Mouse (Mus musculus): ENCODE results near the gene Cybc1. TPM values are rescaled to one million over a fixed set of nuclear protein-coding genes. Genes with fewer than 3 reads are reported as not detected.
A peak's percentile ranks its signal among the peaks of the same experiment; 100 is the strongest.

Cybc1 gene
- 22.6 and 23.3 TPM in 2 replicates for polyA plus RNA-seq (2016; fragmentation: Nextera tagmentation; extraction: Ambion mirVana)

- WGBS = 0% methylated on average over 23 of the region's 23 CpGs
- ATAC-seq (ENCODE audit: insufficient number of reproducible peaks, low FRiP score) = peak; percentile 86
- H3K27me3 ChIP-seq (replicated peaks) = no peaks in the 10 kb centered on the region
- no peaks in the 10 kb centered on the region for H3K9me3 ChIP-seq (replicated peaks)
- H3K4me3 ChIP-seq = peak within 1 kb of the TSS; percentile 95
- peak within 1 kb of the TSS; percentile 80 for H3K4me2 ChIP-seq
- H3K27ac ChIP-seq (ENCODE audit: poor library complexity, severe bottlenecking) = peak within 1 kb of the TSS; percentile 84
- H3K4me1 ChIP-seq (replicated peaks) = peaks cover 35% of the 10 kb centered on the region
- peak within 1 kb of the TSS; percentile 87 for H3K9ac ChIP-seq
- peaks cover 34% of the 10 kb centered on the region for H3K36me3 ChIP-seq
These were observed at the start of gene Cybc1 for GRCm38 (mm10) chr11:121229018-121229439. Cybc1 (minus strand) TSS chr11:121229322.

DNA sequence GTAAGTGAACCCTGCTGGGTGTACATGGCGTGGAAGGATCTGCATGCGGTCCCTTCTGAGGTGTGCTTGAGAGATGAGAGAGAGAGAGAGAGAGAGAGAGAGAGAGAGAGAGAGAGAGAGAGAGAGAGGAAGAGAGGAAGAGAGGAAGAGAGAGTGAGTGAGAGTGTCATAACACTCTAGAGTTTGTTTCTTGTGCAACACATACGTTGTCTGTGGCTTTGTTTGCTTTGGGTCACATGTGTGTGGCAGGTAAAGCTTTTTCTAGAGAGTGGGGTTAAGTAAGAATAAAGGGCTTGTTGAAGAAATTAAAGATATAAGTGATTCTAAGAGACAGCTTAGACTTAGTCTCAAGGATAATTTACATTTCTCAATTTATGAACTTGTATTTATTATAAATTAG is 48.9 kb upstream of the Cybc1 start:
- Histone ChIP-seq H3K27ac (ENCODE audit: poor library complexity, severe bottlenecking) (no peak overlapping the region), H3K4me3 (no peak overlapping the region), H3K9me3 (replicated peaks) (no peaks in the 10 kb centered on the region), H3K4me2 (no peak overlapping the region), H3K4me1 (replicated peaks) (peaks cover 41% of the 10 kb centered on the region), H3K9ac (no peak overlapping the region), H3K27me3 (replicated peaks) (no peaks in the 10 kb centered on the region), H3K36me3 (peaks cover 20% of the 10 kb centered on the region)
- no peak for ATAC-seq (ENCODE audit: insufficient number of reproducible peaks, low FRiP score)
- WGBS = 93% methylated on average over 3 of the region's 3 CpGs

DNA sequence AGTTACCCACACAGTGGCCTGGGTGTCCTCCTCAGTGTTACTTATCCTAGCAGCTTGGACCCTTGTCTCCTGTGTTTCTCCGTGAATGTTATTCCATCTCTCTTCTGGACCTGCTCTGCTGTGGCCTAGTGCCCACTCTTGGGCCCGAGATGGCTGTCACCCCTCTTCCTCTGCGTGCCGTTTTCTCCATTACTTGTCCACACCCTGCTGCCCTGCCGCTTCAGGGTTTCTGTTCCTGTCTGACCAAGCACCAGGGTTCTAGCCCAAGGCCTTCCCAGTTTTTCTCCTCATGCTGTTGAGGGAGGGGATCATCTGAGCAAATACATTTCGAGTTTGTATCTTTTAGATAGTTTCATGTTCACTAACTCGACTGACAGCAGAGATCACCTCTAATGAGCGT is 48.4 kb upstream of the Cybc1 start:
- H3K4me3 ChIP-seq = no peak overlapping the region
- H3K4me1 ChIP-seq (replicated peaks) = peaks cover 36% of the 10 kb centered on the region
- no peak overlapping the region for H3K4me2 ChIP-seq
- H3K9ac ChIP-seq = no peak overlapping the region
- H3K36me3 ChIP-seq = peaks cover 24% of the 10 kb centered on the region
- no peaks in the 10 kb centered on the region for H3K9me3 ChIP-seq (replicated peaks)
- no peak overlapping the region for H3K27ac ChIP-seq (ENCODE audit: poor library complexity, severe bottlenecking)
- no peak for ATAC-seq (ENCODE audit: insufficient number of reproducible peaks, low FRiP score)
- H3K27me3 ChIP-seq (replicated peaks) = no peaks in the 10 kb centered on the region
- WGBS = 83% methylated on average over 8 of the region's 8 CpGs

DNA sequence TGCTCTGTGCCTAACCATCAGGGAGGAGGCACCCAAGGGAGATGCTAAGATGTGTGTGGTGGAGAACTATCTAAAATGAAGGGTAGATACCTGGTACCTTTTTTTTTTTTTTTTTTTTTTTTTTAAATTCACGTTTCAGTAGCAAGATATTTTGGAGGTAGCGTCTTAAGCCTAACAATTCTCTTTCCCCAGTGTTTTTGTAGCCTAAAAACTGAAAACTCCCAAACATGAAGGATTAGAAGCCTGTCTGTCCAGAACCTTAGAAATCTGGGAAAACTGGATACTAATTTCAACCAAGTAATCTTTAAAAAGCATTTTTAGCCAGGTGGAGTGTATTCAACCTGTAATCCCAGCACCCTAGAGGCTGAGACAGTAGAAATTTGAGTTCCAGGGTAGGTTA is 32.0 kb upstream of the Cybc1 start:
- H3K27ac ChIP-seq (ENCODE audit: poor library complexity, severe bottlenecking) = no peak overlapping the region
- WGBS = 51% methylated on average over 2 of the region's 2 CpGs
- peak overlapping the region; percentile 98 for H3K9ac ChIP-seq

DNA sequence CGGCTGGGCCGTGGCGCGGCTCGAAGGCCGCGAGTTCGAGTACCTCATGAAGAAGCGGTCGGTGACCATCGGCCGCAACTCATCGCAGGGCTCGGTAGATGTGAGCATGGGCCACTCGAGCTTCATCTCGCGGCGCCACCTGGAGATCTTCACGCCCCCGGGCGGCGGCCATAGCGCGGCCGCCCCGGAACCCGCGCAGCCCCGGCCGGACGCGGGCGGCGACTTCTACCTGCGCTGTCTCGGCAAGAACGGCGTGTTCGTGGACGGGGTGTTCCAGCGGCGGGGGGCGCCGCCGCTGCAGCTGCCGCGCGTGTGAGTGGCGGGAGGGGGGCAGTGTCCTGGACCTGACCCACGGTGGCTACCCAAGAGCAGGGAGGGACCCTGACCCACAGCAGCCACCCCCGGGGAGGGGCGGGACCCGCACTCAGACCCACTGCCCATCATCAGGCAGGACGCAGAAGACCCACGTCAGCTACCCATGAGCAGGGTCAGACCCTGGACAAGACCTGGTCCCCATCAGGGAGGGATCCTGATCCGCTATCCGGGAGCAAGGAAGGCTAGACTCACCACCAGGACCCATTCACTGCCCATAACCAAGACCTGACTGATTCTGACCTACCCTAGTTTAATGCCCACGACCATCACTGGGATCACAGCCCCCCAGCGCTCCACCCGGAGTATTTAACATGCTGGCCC is 31.2 kb upstream of the Cybc1 start:
- peak; percentile 17 for ATAC-seq (ENCODE audit: insufficient number of reproducible peaks, low FRiP score)

More for the DNA sequence above, 32.0 kb upstream of the Cybc1 start:
- H3K9me3 ChIP-seq (replicated peaks) = no peaks in the 10 kb centered on the region
- no peaks in the 10 kb centered on the region for H3K27me3 ChIP-seq (replicated peaks)
- peaks cover 15% of the 10 kb centered on the region; the same call in 1 of the 2 replicates for H3K4me1 ChIP-seq (replicated peaks)
- H3K36me3 ChIP-seq = peaks cover 42% of the 10 kb centered on the region
- no peak for ATAC-seq (ENCODE audit: insufficient number of reproducible peaks, low FRiP score)
- H3K4me3 ChIP-seq = peak overlapping the region; percentile 90
- H3K4me2 ChIP-seq = peak overlapping the region; percentile 95

GRCm38 (mm10) chr11:121259160-121260100 is 30.3 kb upstream of the Cybc1 start, which contains the start of gene Foxk2:
Foxk2 (plus strand) TSS chr11:121259990.
- Histone ChIP-seq H3K4me3 (peak within 1 kb of the TSS; percentile 90), H3K27me3 (replicated peaks) (no peaks in the 10 kb centered on the region), H3K36me3 (peaks cover 49% of the 10 kb centered on the region), H3K9ac (peak within 1 kb of the TSS; percentile 98), H3K4me1 (replicated peaks) (peaks cover 15% of the 10 kb centered on the region; the same call in 1 of the 2 replicates), H3K27ac (ENCODE audit: poor library complexity, severe bottlenecking) (peak within 1 kb of the TSS; percentile 81), H3K9me3 (replicated peaks) (no peaks in the 10 kb centered on the region), H3K4me2 (peak within 1 kb of the TSS; percentile 95)
- WGBS = 2% methylated on average over 86 of the region's 91 CpGs
- ATAC-seq (ENCODE audit: insufficient number of reproducible peaks, low FRiP score) = peak; percentile 99

More for the DNA sequence above, 31.2 kb upstream of the Cybc1 start:
- H3K36me3 ChIP-seq = peaks cover 49% of the 10 kb centered on the region
- H3K27ac ChIP-seq (ENCODE audit: poor library complexity, severe bottlenecking) = peak overlapping the region; percentile 73
- peak overlapping the region; percentile 98 for H3K9ac ChIP-seq
- H3K9me3 ChIP-seq (replicated peaks) = no peaks in the 10 kb centered on the region
- H3K27me3 ChIP-seq (replicated peaks) = no peaks in the 10 kb centered on the region
- peak overlapping the region; percentile 90 for H3K4me3 ChIP-seq
- H3K4me1 ChIP-seq (replicated peaks) = peaks cover 15% of the 10 kb centered on the region; the same call in 1 of the 2 replicates
- H3K4me2 ChIP-seq = peak overlapping the region; percentile 95
- WGBS = 2% methylated on average over 57 of the region's 60 CpGs

GRCm38 (mm10) chr11:121250196-121250595 is 21.1 kb upstream of the Cybc1 start:
- Histone ChIP-seq H3K27ac (ENCODE audit: poor library complexity, severe bottlenecking) (no peak overlapping the region), H3K4me1 (replicated peaks) (no peaks in the 10 kb centered on the region), H3K4me2 (no peak overlapping the region), H3K4me3 (no peak overlapping the region), H3K9me3 (replicated peaks) (no peaks in the 10 kb centered on the region), H3K9ac (no peak overlapping the region), H3K27me3 (replicated peaks) (no peaks in the 10 kb centered on the region), H3K36me3 (peaks cover 95% of the 10 kb centered on the region)
- no peak for ATAC-seq (ENCODE audit: insufficient number of reproducible peaks, low FRiP score)
- WGBS = 82% methylated on average over 8 of the region's 8 CpGs

DNA sequence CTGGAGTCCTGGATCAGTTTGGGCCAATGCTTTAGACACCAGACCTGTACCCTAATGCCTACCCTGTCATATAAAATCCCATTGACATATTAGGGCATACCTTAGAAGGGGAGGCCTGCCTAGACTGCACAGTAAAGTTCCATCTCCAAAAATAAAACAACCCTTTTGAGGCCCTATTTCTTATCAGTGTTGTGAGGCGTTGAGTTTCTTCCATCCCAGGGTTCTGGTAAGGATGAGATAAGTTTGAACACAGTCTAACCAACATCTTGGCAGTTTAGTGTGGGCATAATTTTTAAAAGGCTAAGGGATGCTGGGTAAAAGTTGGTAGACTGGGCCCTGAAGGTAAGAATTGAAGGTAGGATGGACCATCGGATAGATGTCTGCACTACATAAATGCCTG is 10.5 kb upstream of the Cybc1 start:
- Histone ChIP-seq H3K4me3 (peak overlapping the region; percentile 36; the same call in 1 of the 2 replicates), H3K36me3 (peaks cover 48% of the 10 kb centered on the region)
- 54% methylated on average over 2 of the region's 2 CpGs for WGBS

GRCm38 (mm10) chr11:121237345-121238128 is 8.4 kb upstream of the Cybc1 start:
- Histone ChIP-seq H3K27ac (ENCODE audit: poor library complexity, severe bottlenecking) (peak overlapping the region; percentile 94), H3K27me3 (replicated peaks) (no peaks in the 10 kb centered on the region), H3K4me3 (peak overlapping the region; percentile 65), H3K36me3 (peaks cover 29% of the 10 kb centered on the region), H3K4me2 (peak overlapping the region; percentile 64), H3K9ac (peak overlapping the region; percentile 77), H3K4me1 (replicated peaks) (peaks cover 34% of the 10 kb centered on the region), H3K9me3 (replicated peaks) (no peaks in the 10 kb centered on the region)
- whole genome bisulfite sequencing = 4% methylated on average over 28 of the region's 28 CpGs
- peak; percentile 46 for ATAC-seq (ENCODE audit: insufficient number of reproducible peaks, low FRiP score)

More for the DNA sequence above, 10.5 kb upstream of the Cybc1 start:
- ATAC-seq (ENCODE audit: insufficient number of reproducible peaks, low FRiP score) = no peak
- no peaks in the 10 kb centered on the region for H3K9me3 ChIP-seq (replicated peaks)
- H3K9ac ChIP-seq = no peak overlapping the region
- no peaks in the 10 kb centered on the region for H3K27me3 ChIP-seq (replicated peaks)
- peak overlapping the region; percentile 49 for H3K27ac ChIP-seq (ENCODE audit: poor library complexity, severe bottlenecking)
- peaks cover 28% of the 10 kb centered on the region for H3K4me1 ChIP-seq (replicated peaks)
- peak overlapping the region; percentile 47 for H3K4me2 ChIP-seq

- H3K4me3 ChIP-seq = peak within 1 kb of the TSS; percentile 65
- peaks cover 21% of the 10 kb centered on the region for H3K36me3 ChIP-seq
- H3K27me3 ChIP-seq (replicated peaks) = no peaks in the 10 kb centered on the region
- H3K4me2 ChIP-seq = peak within 1 kb of the TSS; percentile 64
- peaks cover 37% of the 10 kb centered on the region for H3K4me1 ChIP-seq (replicated peaks)
- ATAC-seq (ENCODE audit: insufficient number of reproducible peaks, low FRiP score) = peak; percentile 100
- H3K9ac ChIP-seq = peak within 1 kb of the TSS; percentile 80
- no peaks in the 10 kb centered on the region for H3K9me3 ChIP-seq (replicated peaks)
- 0% methylated on average over 50 of the region's 50 CpGs for WGBS
- peak within 1 kb of the TSS; percentile 99 for H3K27ac ChIP-seq (ENCODE audit: poor library complexity, severe bottlenecking)
These were observed 7.6 kb upstream of the Cybc1 start, which contains the start of gene Narf for GRCm38 (mm10) chr11:121236564-121237344. Narf (plus strand) TSS chr11:121237253.
